Mouse (Mus musculus): ENCODE data around the gene Tnfaip8l2.
"Not testable (repeated sequence)": the region's sequence is repeated elsewhere in the genome, so short reads cannot be mapped to it uniquely, and the experiment has no call there.

Tnfaip8l2 gene

DNA sequence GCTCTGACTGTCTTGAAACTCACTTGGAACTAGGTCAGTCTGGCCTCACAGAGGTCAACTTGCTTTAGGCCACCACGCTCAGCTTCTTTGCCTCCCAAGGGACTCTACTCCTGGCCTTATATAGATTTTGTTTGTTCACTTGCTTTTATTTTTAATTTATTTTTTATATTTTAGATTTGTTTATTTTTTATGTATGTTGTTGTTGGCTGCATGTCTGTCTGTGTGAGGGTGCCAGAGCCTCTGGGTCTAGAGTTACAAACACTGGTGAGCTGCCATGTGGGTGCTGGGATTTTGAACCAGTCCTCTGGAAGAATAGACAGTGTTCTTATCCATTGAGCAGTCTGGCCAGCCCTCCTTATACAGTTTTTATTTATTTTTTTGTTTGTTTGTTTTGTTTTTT is 29.4 kb downstream of the Tnfaip8l2 start:
- no peak for DNase-seq (ENCODE audit: low spot score)

- DNase-seq (ENCODE audit: low spot score), result peak; percentile 83
Observed at GRCm38 (mm10) chr3:95110911-95111726, 31.0 kb downstream of the Tnfaip8l2 start, which contains the start of gene Vps72. Gene Vps72 (plus strand): TSS chr3:95111022.

GRCm38 (mm10) chr3:95107898-95108297 is 34.3 kb downstream of the Tnfaip8l2 start:
- DNase-seq (ENCODE audit: low spot score), result no peak

GRCm38 (mm10) chr3:95107308-95107707 is 34.9 kb downstream of the Tnfaip8l2 start:
- not testable (repeated sequence) for DNase-seq (ENCODE audit: low spot score)

DNA sequence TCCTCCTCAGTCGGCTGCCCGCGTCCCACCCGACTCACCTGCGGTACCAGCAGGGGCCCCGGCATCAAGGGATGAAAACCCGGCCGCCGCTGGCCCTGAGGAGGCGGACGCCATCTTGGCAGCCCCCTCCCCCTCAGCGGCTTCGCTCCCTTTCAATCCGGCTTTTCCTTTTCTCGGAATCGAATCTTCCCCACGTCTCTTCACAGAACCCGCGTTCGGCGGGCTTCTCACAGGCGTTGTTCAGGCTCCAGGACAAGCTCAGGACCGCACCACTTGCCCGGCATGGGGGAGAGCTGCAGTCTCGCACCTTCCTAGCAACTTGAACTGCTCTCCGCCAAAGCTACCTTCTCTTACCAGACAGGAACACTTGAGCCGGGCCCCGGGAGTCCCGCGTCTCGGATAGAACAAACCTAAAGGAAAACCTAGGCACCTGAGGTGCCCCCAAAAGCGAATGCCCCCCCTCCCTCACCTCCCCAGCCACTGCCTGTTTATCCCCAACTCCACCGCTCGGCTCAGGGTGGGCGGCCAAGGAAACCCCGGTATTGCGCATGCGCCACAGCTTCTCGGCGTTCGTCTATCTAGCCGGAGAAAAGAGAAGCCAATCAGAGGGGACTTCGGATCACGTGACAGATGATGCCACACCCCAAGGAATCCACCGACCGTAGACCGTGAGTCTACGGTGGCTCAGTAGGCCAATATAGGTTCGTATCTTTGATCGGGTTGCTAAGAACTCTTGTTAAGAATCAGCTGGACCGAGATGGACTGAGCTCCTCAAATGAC is 35.6 kb downstream of the Tnfaip8l2 start, which contains the start of gene Pip5k1a:
TSS of gene Pip5k1a (minus strand) at position 593 of the 780 bp plus-strand sequence.
- DNase-seq (ENCODE audit: low spot score), result peak; percentile 91

GRCm38 (mm10) chr3:95105586-95106337 is 36.4 kb downstream of the Tnfaip8l2 start:
- no peak for DNase-seq (ENCODE audit: low spot score)

DNA sequence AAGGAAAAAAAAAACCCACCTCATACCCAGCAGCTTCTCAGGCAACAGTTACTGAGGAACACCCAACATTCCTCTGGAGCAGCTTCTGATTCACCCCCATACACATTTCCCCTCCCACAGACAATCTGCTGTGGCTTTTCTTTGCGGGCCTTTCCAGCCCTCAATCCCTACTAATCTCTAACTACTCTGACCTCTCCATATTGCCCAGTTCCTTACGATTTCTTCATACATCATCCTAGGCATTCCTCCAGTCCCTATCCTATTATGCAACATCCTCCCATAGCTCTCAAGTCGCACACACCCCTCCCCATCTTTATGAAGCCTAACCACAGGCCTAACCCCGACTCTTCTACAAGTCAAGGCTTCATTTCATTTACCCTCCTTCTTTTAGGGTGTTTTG is 37.0 kb downstream of the Tnfaip8l2 start:
- no peak for DNase-seq (ENCODE audit: low spot score)

- no peak for DNase-seq (ENCODE audit: low spot score)
Observed at GRCm38 (mm10) chr3:95100854-95101253, 41.3 kb downstream of the Tnfaip8l2 start.

Measured in layer of hippocampus, adult 9-10 months (tissue).